Mouse (Mus musculus): Measurements from ENCODE around the gene Trip13. TPM values are rescaled to one million over a fixed set of nuclear protein-coding genes. Genes with fewer than 3 reads are reported as not detected.

The Trip13 gene
- total RNA-seq, 1 experiment from 2014 or later, result 41.1 TPM

DNA sequence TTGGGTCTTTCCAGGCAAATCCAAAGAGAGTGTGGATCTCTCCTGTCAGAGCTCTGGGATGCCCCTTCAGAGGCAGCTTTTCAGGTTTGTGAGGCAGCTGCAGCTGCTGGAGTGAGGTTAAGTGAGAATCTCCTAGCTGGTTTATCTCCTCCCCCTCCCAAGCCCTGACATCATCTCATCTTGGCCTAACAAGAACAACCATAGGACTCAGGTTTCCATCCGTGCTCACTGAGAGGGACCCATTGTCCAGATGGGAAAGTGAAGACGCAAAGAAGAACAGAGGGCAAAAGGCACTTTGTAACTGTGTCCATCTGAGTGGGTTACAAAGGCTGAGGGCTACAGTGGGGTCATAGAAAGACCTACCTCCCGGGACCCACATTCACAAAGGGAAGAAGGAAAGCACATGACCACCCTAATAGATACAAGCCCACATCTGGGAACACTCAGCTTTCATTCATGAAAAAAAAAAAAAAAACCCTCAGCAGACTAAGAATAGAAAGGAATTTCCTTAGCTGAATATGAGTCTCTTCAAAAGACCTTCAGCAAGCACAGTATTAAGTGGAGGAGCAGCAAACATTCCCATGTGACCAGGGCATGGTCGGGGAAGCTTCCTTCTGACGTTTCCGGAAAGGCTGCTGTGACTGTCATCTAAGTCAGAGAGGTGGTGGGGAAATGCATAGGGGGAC lies 44.9 kb downstream of the Trip13 start:
- no peak for ATAC-seq (replicated peaks; ENCODE audit: low read depth, poor library complexity, severe bottlenecking)

DNA sequence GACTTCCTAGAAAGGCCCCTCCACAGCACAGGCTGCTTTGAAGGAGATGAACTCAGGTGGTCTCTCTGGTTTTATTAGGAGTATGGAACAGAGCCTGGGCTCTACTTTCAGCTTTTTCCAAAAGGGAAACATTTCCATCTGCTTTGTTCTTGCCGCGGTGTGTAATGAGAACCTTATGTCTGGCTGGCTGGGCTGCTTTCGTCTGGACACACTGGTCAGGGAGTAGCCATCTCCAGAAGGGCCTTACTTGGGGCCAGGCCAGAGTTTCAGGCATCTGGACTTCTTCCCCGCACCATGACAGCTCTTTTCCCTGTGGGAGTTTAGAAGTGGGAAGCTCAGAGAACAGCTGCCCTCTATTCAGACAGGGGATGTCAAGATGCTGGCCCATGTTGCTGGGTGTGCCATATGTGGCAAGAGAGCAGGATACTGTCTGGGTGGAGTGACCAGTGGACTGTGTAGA lies 50.1 kb downstream of the Trip13 start:
- no peak for ATAC-seq (replicated peaks; ENCODE audit: low read depth, poor library complexity, severe bottlenecking)

DNA sequence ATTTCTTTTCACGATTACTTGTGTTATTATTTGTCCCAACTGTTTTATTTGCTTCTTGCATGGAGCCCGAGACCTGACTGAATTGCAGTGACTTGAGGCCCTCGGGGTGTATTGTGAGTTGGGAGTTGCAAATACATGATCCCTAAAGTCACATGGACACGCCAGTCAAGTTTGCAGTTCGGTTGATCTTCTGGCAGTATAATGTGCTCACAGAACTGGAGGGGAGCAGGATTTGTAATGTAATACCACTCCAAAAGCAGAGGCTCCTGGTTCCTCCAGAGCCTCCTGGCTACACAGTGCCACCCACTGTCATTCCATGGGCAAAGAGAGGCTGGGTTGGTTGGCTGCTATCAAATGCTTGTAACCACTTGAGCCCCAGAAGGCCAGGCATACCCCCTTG lies 51.0 kb downstream of the Trip13 start:
- no peak for ATAC-seq (replicated peaks; ENCODE audit: low read depth, poor library complexity, severe bottlenecking)

DNA sequence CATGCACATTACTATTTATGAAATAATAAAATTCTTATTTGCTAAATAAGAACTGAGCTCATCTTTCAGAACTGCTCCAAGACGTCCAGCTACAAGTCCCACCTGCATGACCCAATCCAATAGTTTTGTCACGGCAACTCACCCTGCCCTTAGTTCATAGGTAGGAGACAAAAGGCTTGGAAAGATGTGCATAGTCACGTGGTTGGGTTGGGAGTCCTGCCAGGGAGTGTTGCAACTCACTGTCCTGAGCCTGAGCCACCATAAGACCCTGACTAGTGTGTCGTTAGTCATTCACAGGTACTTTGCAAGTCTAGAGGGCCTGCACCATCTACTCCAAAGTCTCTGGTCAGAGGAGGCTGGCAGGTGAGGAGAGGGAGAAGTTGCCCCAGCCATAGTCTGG lies 51.5 kb downstream of the Trip13 start:
- ATAC-seq (replicated peaks; ENCODE audit: low read depth, poor library complexity, severe bottlenecking), result no peak

DNA sequence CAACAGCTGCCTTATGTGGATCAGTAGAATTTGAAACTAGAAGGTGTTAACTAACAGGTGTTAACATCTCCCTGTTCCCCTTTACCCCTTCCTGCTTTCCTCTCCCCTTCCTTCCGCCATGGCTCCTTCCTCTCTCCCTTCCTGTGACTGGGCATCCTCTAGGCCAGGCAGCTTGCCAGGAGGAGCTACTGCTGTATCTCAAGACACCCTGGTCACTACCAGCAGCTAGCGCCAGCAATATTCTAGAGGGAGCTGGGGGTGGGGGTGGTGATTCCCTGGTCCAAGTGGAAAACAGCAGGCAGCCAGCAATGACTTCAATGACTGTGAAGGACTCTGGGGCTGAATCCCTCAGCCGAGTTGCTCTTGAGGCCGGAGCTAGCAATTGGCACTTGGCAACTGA lies 51.9 kb downstream of the Trip13 start:
- ATAC-seq (replicated peaks; ENCODE audit: low read depth, poor library complexity, severe bottlenecking), result no peak

DNA sequence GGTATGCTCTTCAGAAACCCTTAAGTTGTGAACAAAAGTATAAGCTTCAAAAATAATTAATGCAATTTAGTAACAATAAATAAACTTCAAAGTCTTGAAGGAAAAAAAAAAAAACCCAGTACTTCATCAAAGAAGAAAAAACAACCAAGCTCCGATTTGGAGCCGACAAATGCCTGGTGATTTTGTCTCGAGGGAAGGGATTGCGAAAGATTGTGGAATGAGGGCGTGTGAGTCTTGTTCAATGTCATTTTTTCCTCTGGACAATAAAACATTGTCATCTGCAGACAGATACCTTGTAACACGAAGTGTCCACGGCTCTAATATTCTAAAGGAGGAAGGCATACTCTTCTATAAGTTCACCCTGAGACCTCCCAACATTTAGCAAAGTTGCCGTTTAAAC lies 56.2 kb downstream of the Trip13 start:
- no peak for ATAC-seq (replicated peaks; ENCODE audit: low read depth, poor library complexity, severe bottlenecking)

DNA sequence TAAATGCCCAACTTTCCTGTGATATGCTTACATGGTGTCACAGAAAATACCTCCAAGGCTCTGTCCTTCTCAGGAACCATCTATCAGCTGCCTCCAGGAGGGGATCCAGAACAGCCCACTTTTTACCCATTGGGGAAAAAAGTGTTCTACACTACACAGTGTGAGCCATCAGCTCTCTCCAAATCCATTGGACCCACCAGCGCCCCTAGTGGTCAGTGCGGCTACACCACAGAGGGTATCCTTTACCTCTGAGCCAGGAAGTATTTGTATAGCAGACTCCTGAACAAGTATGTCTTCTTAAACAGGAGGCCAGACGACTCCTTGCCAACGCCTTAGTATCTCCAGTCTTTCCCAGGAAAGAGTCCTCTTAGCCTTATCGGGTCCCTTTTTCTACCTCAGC lies 57.8 kb downstream of the Trip13 start:
- ATAC-seq (replicated peaks; ENCODE audit: low read depth, poor library complexity, severe bottlenecking), result no peak

DNA sequence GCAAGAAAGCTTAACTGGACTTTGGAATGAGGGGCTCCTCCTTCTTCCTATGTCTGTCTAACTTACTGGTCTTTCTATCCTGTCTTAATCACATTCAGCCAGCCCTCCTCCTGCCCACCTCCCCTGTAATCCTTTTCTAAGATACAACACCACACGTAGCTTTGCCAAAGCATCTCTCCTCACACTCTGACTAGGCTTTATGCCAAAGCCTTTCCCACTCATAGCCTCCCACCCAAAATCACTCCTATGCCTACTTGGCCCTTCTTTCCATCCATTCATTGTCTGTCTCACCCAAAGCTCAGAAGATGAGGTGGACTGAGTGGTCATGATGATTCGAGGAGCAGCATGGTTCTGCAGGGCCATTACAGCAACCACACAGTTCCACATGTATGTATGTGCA lies 65.4 kb downstream of the Trip13 start:
- ATAC-seq (replicated peaks; ENCODE audit: low read depth, poor library complexity, severe bottlenecking), result no peak

Other genes with a start within 250 kb of the Trip13 start
- 0.09 and 0.19 TPM in 2 replicates for gene Slc6a19, start 232.9 kb downstream of the Trip13 start, total RNA-seq (2017)
- 4.4 and 17.2 TPM in 2 replicates for gene Slc12a7, start 204.7 kb downstream of the Trip13 start, total RNA-seq (2017)
- not detected in 2 replicates for gene Nkd2, start 90.2 kb downstream of the Trip13 start, total RNA-seq (2017)
- 71.1 and 113 TPM in 2 replicates for gene Brd9, start within 50 bp of the Trip13 start, total RNA-seq (2017)
- not detected in 2 replicates for gene Zdhhc11, start 26.1 kb upstream of the Trip13 start, total RNA-seq (2017)
- not detected in 2 replicates for gene Tppp, start 71.6 kb upstream of the Trip13 start, total RNA-seq (2017)
- 11.8 and 14.5 TPM in 2 replicates for gene Cep72, start 124.5 kb upstream of the Trip13 start, total RNA-seq (2017)
- gene Slc9a3, start 183.7 kb upstream of the Trip13 start, total RNA-seq (2017), result not detected in 2 replicates